Mouse (Mus musculus): ENCODE results near the gene Zfhx3.

- TF ChIP-seq POLR2A (IDR thresholded peaks at IDR 0.05; ENCODE audit: borderline replicate concordance, control insufficient read depth, low read depth, low read length) (no peak), CTCF (IDR thresholded peaks at IDR 0.05; ENCODE audit: control insufficient read depth, insufficient read depth, low read length) (no peak)
Observed at GRCm38 (mm10) chr8:108796882-108797281, 854.4 kb downstream of the Zfhx3 start.
